Mouse (Mus musculus) left cerebral cortex, adult 9 months (tissue): ENCODE results near the gene Figla.
A peak's percentile ranks its signal among the peaks of the same experiment; 100 is the strongest.
"Not testable (repeated sequence)": the region's sequence is repeated elsewhere in the genome, so short reads cannot be mapped to it uniquely, and the experiment has no call there.

Source experiments
- DNase-seq, 2 experiments: peaks; one replicate each; pipeline ENCODE4 v3.0.0; 2022; ENCODE audit warnings: low spot score in 2 of 2

Gene Figla

GRCm38 (mm10) chr6:86015871-86016270 lies at the start of gene Figla:
Gene Figla, plus strand, starts transcription at chr6:86016171.
- no peak for DNase-seq

- DNase-seq, result no peak
Measured at GRCm38 (mm10) chr6:85966686-85967085, 49.3 kb upstream of the Figla start.

- no peak for DNase-seq
Measured at GRCm38 (mm10) chr6:85969889-85970288, 46.1 kb upstream of the Figla start.

GRCm38 (mm10) chr6:85972699-85973098 lies 43.3 kb upstream of the Figla start:
- no peak for DNase-seq

GRCm38 (mm10) chr6:85973336-85973735 lies 42.6 kb upstream of the Figla start:
- DNase-seq, result peak in 1 of 2 experiments; percentile 42

GRCm38 (mm10) chr6:85974941-85975617 lies 40.9 kb upstream of the Figla start:
- no peak for DNase-seq

- no peak for DNase-seq
Measured at GRCm38 (mm10) chr6:85975761-85976160, 40.2 kb upstream of the Figla start.

GRCm38 (mm10) chr6:85976242-85976641 lies 39.7 kb upstream of the Figla start:
- DNase-seq, result no peak

- DNase-seq, result not testable (repeated sequence)
Measured at GRCm38 (mm10) chr6:85978736-85979135, 37.2 kb upstream of the Figla start.

GRCm38 (mm10) chr6:85984351-85984750 lies 31.6 kb upstream of the Figla start:
- DNase-seq, result no peak

GRCm38 (mm10) chr6:85989570-85989969 lies 26.4 kb upstream of the Figla start:
- DNase-seq, result not testable (repeated sequence)

- DNase-seq, result not testable (repeated sequence)
Measured at GRCm38 (mm10) chr6:85990774-85991173, 25.2 kb upstream of the Figla start.

GRCm38 (mm10) chr6:86003405-86003925 lies 12.5 kb upstream of the Figla start:
- no peak for DNase-seq

GRCm38 (mm10) chr6:86004271-86005148 lies 11.5 kb upstream of the Figla start:
- DNase-seq, result peak; percentile 20 to 83

- peak in 1 of 2 experiments; percentile 70 for DNase-seq
Measured at GRCm38 (mm10) chr6:86009980-86010379, 6.0 kb upstream of the Figla start.

GRCm38 (mm10) chr6:86014812-86015211 lies 1.2 kb upstream of the Figla start:
- not testable (repeated sequence) for DNase-seq

GRCm38 (mm10) chr6:86016793-86017350 lies 901 bp downstream of the Figla start:
- no peak for DNase-seq

GRCm38 (mm10) chr6:86019415-86020237 lies 3.7 kb downstream of the Figla start:
- no peak for DNase-seq

- DNase-seq, result peak in 1 of 2 experiments; percentile 34
Measured at GRCm38 (mm10) chr6:86020948-86021347, 5.0 kb downstream of the Figla start.

GRCm38 (mm10) chr6:86026632-86027292 lies 10.8 kb downstream of the Figla start:
- no peak for DNase-seq

GRCm38 (mm10) chr6:86028150-86028549 lies 12.2 kb downstream of the Figla start:
- DNase-seq, result no peak
